Mouse (Mus musculus): ENCODE data around the gene Dpp9. TPM values are rescaled to one million over a fixed set of nuclear protein-coding genes. Genes with fewer than 3 reads are reported as not detected.
A peak's percentile ranks its signal among the peaks of the same experiment; 100 is the strongest.

The Dpp9 gene
- total and polyA plus RNA-seq, 2 experiments from 2014 or later: 19.5 to 21.9 TPM

GRCm38 (mm10) chr17:56255429-56255828, 36.7 kb upstream of the Dpp9 start:
- Histone ChIP-seq H3K4me3 (ENCODE audit: low read depth, low read length) (no peak overlapping the region; the same call in 1 of the 2 replicates), H3K36me3 (ENCODE audit: insufficient read depth) (peaks cover 24% of the 10 kb centered on the region), H3K9ac (peak overlapping the region; percentile 22), H3K4me1 (ENCODE audit: insufficient read depth) (peaks cover 22% of the 10 kb centered on the region), H3K4me2 (ENCODE audit: low read depth) (peak overlapping the region; percentile 42), H3K9me3 (ENCODE audit: low read length) (no peaks in the 10 kb centered on the region), H3K27ac (ENCODE audit: low read depth, low read length) (peak overlapping the region; percentile 76), H3K27me3 (ENCODE audit: insufficient read depth, low read length) (no peaks in the 10 kb centered on the region)
- peak; percentile 77 for DNase-seq
- peak; percentile 16 for ATAC-seq
- 16% methylated on average over 9 of the region's 9 CpGs for WGBS
- TF ChIP-seq CTCF (IDR thresholded peaks at IDR 0.05; ENCODE audit: low read depth): no peak

- Histone ChIP-seq H3K9ac (peak overlapping the region; percentile 22; the same call in 1 of the 2 replicates), H3K4me3 (ENCODE audit: low read depth, low read length) (no peak overlapping the region), H3K4me1 (ENCODE audit: insufficient read depth) (peaks cover 20% of the 10 kb centered on the region), H3K27me3 (ENCODE audit: insufficient read depth, low read length) (no peaks in the 10 kb centered on the region), H3K4me2 (ENCODE audit: low read depth) (no peak overlapping the region), H3K36me3 (ENCODE audit: insufficient read depth) (peaks cover 16% of the 10 kb centered on the region), H3K27ac (ENCODE audit: low read depth, low read length) (peak overlapping the region; percentile 76), H3K9me3 (ENCODE audit: low read length) (no peaks in the 10 kb centered on the region)
- TF ChIP-seq CTCF (IDR thresholded peaks at IDR 0.05; ENCODE audit: low read depth): no peak
- DNase-seq (no peak), ATAC-seq (no peak)
- WGBS: 74% methylated on average over 4 of the region's 4 CpGs
Measured at GRCm38 (mm10) chr17:56254695-56255094, 36.0 kb upstream of the Dpp9 start.

GRCm38 (mm10) chr17:56251136-56251829, 32.6 kb upstream of the Dpp9 start:
- peak; percentile 58 for ATAC-seq
- Histone ChIP-seq H3K4me3 (ENCODE audit: low read depth, low read length) (no peak overlapping the region), H3K27ac (ENCODE audit: low read depth, low read length) (peak overlapping the region; percentile 83), H3K36me3 (ENCODE audit: insufficient read depth) (no peaks in the 10 kb centered on the region), H3K4me2 (ENCODE audit: low read depth) (peak overlapping the region; percentile 31), H3K4me1 (ENCODE audit: insufficient read depth) (peaks cover 9% of the 10 kb centered on the region), H3K9ac (no peak overlapping the region), H3K27me3 (ENCODE audit: insufficient read depth, low read length) (no peaks in the 10 kb centered on the region), H3K9me3 (ENCODE audit: low read length) (no peaks in the 10 kb centered on the region)
- DNase-seq: peak; percentile 77
- 17% methylated on average over 6 of the region's 6 CpGs for WGBS
- TF ChIP-seq CTCF (IDR thresholded peaks at IDR 0.05; ENCODE audit: low read depth): peak; percentile 72

GRCm38 (mm10) chr17:56245608-56246007, 26.9 kb upstream of the Dpp9 start:
- H3K4me1 ChIP-seq (ENCODE audit: insufficient read depth): peaks cover 4% of the 10 kb centered on the region; the same call in 1 of the 2 replicates
- H3K27me3 ChIP-seq (ENCODE audit: insufficient read depth, low read length): no peaks in the 10 kb centered on the region
- 51% methylated on average over 7 of the region's 7 CpGs for WGBS
- H3K4me2 ChIP-seq (ENCODE audit: low read depth): no peak overlapping the region
- no peak overlapping the region for H3K4me3 ChIP-seq (ENCODE audit: low read depth, low read length)
- H3K27ac ChIP-seq (ENCODE audit: low read depth, low read length): no peak overlapping the region
- DNase-seq: no peak
- H3K36me3 ChIP-seq (ENCODE audit: insufficient read depth): no peaks in the 10 kb centered on the region
- TF ChIP-seq CTCF (IDR thresholded peaks at IDR 0.05; ENCODE audit: low read depth): no peak
- ATAC-seq: no peak
- H3K9me3 ChIP-seq (ENCODE audit: low read length): no peaks in the 10 kb centered on the region
- H3K9ac ChIP-seq: no peak overlapping the region

GRCm38 (mm10) chr17:56241541-56242401, 23.1 kb upstream of the Dpp9 start:
- no peaks in the 10 kb centered on the region for H3K9me3 ChIP-seq (ENCODE audit: low read length)

GRCm38 (mm10) chr17:56233818-56234469, 15.2 kb upstream of the Dpp9 start:
- Histone ChIP-seq H3K4me3 (ENCODE audit: low read depth, low read length) (no peak overlapping the region), H3K9ac (no peak overlapping the region)

More at GRCm38 (mm10) chr17:56241541-56242401, 23.1 kb upstream of the Dpp9 start:
- H3K27me3 ChIP-seq (ENCODE audit: insufficient read depth, low read length): no peaks in the 10 kb centered on the region
- under 1% methylated on average over 33 of the region's 33 CpGs for WGBS
- peak overlapping the region; percentile 60 for H3K4me3 ChIP-seq (ENCODE audit: low read depth, low read length)
- ATAC-seq (peak; percentile 95), DNase-seq (peak; percentile 85)
- H3K4me1 ChIP-seq (ENCODE audit: insufficient read depth): peaks cover 4% of the 10 kb centered on the region; the same call in 1 of the 2 replicates
- H3K27ac ChIP-seq (ENCODE audit: low read depth, low read length): peak overlapping the region; percentile 2; the same call in 1 of the 2 replicates
- no peaks in the 10 kb centered on the region for H3K36me3 ChIP-seq (ENCODE audit: insufficient read depth)
- peak overlapping the region; percentile 53 for H3K4me2 ChIP-seq (ENCODE audit: low read depth)
- peak overlapping the region; percentile 62 for H3K9ac ChIP-seq
- peak; percentile 21; the same call in 1 of the 2 replicates for TF ChIP-seq CTCF (IDR thresholded peaks at IDR 0.05; ENCODE audit: low read depth)

More at GRCm38 (mm10) chr17:56233818-56234469, 15.2 kb upstream of the Dpp9 start:
- Histone ChIP-seq H3K27ac (ENCODE audit: low read depth, low read length) (peak overlapping the region; percentile 47; the same call in 1 of the 2 replicates), H3K36me3 (ENCODE audit: insufficient read depth) (no peaks in the 10 kb centered on the region), H3K27me3 (ENCODE audit: insufficient read depth, low read length) (no peaks in the 10 kb centered on the region), H3K9me3 (ENCODE audit: low read length) (no peaks in the 10 kb centered on the region), H3K4me1 (ENCODE audit: insufficient read depth) (peaks cover 6% of the 10 kb centered on the region; the same call in 1 of the 2 replicates), H3K4me2 (ENCODE audit: low read depth) (peak overlapping the region; percentile 49)
- no peak for TF ChIP-seq CTCF (IDR thresholded peaks at IDR 0.05; ENCODE audit: low read depth)
- DNase-seq (peak; percentile 90), ATAC-seq (peak; percentile 94)
- 3% methylated on average over 14 of the region's 14 CpGs for WGBS

All from forebrain, postnatal 0 days (tissue).